Mouse (Mus musculus) skeletal muscle tissue, adult 2 months (tissue): ENCODE data around the gene Cx3cr1.

Experiments
- DNase-seq: peaks from one replicate; pipeline ENCODE4 v3.0.0-alpha.2; 2012; ENCODE audit warnings: low read depth, low spot score

Gene Cx3cr1

DNA sequence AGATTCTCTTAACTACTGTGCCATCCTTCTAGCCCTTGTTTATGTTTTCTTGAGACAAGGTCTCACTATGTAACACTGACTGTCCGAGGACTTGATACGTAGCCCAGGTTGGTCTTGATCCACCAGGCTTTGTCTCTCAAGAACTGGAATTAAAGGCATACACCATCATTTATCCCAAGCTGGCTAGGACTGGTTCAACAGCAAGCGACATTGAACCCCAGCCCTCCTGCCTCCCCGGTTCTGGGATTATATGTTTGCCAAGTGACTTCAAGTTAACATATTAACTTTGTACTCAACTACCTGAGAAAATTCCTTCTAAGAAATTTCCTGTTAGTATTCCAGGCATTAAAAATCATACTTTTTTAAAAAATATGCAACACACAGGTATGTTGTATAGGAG lies 94.4 kb downstream of the Cx3cr1 start:
- no peak for DNase-seq

DNA sequence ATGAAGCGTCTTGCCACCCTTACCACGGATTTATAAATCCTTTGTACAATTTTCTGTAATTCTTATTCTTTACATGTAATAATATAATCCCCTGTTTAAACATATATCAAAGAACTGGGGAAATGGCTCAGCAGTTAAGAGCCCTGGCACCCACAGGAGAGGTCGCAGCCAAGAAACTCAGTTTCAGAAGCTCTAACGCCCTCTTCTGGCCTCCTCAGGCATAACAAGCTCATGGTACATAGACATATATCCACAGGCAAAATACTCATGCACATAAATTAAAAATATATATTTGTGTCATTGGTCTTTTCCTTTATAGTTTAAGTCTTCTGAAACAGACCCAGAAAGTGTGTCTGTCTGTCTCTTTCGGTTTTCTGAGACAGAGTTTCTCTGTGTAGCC lies 95.1 kb downstream of the Cx3cr1 start:
- DNase-seq: no peak

DNA sequence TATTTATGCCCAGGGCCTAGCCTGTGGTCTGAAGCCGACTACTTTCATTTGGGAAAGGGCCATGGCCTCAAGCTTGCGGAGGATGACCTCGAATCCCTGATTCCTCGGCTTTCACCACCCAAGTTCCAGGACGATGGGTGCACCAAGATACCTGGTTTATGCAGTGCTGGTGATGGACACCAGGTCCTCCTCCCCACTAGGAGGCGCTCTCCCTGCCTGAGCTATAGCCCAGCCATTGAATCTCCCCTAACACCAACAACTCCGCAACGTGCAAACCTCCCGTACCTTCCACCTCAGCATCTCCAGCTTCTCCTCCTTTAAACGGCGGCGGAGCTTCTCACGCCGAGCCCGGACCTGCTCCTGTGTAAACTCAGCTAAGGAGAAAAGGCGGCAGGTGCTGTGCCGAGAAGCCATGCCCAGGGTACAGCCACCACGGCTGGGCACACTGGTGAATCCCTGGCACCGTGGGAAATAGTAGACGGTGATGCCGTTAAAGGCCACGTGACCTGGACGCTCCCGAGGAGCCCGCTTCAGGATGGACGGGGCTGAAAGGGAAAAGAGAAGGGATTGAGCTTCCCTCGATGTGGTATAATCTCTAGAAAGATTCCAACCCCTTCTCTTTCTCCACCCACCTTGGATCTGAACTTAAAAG lies 95.7 kb downstream of the Cx3cr1 start:
- no peak for DNase-seq

DNA sequence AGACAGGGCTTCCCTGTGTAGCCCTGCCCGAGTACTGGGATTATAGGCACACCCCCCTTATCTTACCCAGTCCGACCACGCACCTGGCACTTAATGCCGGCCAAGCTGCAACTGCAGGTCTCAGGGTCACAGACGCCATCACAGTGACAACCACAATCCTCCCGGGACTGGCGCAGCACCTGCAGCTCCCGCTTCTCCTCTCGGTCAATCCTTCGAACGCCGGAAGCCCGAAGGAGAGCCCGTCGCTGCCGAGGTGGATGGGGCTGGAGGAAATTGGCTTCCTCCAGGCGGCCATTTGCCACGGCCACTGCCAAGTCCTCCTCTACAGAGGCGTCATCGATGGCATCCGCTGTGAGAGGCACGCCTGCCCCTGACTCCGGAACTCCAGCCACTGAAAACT lies 96.4 kb downstream of the Cx3cr1 start:
- DNase-seq: no peak

DNA sequence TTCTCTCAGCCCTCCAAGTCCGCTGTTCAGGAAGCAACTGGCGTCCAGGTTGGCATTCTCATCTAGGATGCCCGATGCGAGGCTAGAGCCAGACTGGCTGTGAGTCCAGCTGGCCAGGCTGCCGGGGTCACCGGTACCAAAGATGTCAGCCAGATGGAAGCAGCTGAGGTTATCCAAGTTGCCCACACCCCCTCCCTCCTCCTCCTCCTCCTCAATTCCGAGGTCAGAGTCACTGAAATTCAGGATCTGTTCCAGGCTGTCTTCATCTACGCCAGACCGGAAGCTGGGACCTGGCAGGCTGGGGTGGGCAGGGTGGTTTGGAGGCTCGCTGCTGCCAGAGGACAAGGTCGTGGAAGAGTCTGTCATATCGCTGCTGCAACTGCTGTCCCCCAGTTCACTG lies 97.1 kb downstream of the Cx3cr1 start:
- DNase-seq: peak; percentile 54

DNA sequence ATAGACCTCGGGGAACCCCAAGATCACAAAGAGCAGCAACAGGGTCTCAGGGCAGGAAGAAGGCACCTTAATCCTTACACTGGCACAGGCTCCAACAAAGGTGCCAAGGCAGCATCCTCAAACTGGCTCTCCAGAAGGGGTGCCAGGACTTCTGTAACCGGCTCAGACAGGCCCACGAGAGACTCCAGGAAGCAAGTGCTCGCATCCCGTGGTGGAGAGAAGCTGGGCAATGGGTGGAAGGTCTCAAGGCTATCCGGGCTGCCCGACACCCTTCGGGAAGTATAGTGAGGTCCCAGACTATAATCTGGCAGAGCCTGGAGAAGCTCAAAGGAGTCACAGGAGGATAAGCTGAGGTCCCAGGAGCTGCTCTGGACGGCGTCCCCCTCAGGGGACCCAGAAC lies 97.5 kb downstream of the Cx3cr1 start:
- no peak for DNase-seq

DNA sequence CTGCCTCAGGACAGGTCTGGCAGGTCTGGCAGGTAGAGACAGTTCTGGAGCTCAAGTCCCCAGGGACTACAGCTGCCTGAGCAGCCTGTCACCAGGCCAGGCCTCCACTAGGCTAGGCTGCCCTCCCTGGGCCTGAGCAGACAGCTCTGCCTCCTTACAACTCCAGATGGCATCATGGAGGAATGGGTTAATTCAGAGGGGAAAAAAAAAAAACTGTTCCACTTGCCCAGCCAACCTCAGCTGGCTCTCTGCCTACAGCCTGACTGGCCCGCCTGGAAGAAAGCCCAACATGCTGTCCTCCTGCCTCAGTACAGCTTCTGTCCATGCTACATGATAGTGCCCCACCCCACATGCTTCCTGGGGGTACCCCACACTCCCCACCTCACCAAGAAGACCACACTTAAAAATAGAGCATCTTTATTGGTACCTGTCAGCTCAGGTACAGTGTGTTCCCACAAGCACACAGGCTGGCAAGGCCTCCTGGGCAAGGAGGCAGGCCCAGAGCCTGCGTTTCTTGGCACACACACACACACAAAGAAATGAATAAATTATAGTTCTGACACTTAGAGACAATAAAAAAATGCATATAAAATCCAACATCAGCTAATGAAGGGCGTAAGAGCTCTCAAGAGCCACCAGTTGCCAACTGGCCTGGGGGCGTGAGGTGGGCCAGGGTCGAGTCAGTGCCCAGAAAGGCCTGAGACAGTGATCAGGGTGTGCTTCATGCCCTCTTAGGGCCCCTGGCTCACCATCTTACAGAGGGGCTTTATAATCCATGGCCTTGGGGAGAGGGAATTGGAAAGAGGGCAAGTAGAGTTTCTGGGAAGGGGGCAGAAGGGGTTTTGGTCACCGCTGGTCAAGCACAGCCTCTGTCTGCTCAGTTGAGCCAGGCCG lies 98.7 kb downstream of the Cx3cr1 start:
- DNase-seq: no peak

DNA sequence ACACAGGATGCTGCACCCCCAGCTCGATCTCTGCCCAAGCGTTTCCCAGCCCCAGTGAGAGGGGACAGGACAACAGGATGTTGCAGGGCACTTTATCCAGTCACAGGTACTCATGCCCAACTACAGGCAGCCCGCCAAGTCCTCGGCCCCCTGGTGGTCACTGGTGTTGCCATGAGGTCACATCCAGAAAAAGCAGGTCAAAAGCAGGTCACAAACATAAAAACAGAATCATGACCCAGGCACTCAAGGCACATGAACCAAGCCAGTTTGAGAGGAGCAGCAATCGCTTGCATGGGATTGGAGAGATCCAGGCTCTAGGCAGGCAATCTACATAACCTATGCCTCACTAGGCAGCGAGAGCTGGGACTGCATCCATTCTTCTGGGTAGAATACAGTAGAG lies 99.5 kb downstream of the Cx3cr1 start:
- DNase-seq: no peak

DNA sequence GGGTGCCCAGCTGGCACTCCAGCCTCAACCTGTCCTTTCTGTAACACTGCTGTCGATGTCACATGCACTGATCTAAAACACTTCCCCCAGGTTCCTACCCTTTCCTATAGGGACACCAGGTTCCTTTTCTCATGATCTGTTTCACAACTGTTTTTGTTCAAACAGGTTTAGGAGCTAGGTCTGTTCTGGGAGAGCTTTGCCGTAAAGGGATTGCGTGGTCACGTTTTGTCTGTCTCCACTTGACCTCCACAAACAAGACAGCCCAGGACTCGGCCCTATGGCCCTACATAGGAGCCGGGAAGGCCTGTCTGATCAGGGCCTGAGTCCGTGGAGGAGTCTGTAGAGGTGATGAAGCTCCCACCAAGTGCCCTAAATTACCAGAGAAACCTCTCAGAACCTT lies 99.9 kb downstream of the Cx3cr1 start:
- DNase-seq: no peak

DNA sequence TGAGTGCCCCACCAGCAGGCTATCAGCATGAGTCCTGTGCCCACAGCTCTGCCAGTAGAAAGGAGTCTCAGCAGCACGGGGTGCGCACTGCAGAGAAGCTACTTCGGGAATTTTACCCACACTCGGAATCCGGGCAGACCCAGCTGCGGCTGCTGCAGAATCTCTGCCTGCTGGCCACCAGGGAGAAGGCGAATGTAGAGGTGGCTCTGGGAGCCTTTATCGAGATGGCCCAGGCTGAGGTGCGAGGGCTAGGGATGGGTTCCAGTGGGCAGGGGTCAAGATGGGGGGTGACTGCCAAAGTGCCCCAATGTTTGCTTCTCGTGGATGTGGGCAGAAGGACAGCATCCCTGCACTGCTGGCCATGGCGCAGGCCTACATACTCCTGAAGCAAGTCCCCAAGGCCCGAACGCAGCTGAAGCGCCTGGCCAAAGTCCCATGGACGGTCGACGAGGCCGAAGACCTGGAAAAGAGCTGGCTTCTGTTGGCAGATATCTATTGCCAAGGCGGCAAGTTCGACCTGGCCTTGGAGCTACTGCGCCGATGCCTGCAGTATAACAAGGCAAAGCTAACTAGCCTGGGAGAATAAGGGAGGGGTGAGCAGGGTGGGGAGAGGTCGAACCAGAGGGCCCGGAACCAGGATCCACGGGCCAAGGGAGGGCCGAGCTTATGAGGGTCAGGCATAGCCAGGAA lies 103.3 kb downstream of the Cx3cr1 start:
- DNase-seq: no peak

DNA sequence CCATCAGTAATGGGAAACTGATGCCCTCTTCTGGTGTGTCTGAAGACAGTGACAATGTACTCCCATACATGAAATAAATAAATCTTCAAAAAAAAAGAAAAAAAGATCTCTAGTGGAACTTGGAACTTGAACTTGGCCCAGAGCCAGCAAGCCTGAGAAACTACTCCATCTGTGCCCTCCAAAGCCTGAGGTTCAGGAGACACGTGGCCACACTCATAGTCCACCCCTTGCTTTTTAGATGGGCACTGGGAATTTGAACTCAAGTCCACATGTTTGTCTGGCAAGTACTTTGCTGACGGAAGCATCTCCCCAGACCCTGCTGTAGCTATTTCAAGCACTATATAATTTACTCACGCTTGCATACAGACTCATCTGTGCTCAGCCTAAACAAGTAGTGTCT lies 104.5 kb downstream of the Cx3cr1 start:
- no peak for DNase-seq

DNA sequence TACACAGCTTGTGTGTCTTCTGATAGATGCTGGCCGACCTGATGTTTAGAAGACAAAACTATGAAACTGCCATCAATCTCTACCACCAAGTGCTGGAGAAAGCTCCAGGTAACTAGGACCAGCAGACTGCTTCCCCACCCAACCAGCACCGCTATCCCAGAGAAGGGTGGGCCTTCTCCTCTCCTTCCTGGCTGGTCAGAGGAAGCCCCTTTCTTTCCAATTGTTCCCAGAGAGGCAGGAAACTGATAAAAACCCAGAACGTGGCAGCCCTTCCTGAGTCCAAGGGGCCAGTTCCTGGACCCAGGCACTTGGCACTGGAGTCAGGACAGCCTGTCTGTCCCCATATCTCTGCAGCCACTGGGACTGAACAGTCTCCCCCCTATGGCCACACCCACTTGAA lies 105.5 kb downstream of the Cx3cr1 start:
- DNase-seq: no peak

DNA sequence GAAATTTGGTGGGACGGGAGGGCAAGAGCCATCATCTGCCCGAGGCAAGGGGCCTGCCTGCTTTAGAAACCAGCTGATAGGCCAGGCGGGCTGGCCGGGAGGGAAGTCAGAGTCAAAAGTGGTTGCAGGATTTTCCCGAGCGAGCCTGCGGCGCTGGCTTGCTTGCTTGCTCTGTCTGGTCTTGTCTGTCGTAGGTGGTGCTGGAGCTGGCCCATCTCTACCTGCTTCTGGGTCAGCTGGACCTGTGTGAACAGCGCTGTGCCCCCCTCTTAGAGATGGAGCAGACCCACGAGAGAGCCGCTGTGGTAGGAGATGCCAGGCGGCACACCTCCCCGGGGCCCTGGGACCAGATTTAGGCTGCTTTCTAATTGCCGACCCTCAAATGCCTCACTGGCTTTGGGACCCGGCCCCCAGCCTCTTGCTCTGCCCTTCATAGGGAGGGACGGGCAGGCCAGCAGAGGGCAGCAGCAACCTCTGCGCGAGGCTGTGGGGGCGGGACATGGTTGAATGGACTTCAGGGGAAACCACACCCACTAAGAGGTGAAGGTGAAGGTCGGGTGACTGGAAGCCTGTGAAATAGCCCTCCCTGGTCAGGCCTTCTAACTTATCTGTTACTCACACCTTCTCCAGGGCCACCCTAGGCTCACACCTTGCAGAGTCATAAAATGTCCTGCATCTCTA lies 106.6 kb downstream of the Cx3cr1 start:
- peak; percentile 47 for DNase-seq

DNA sequence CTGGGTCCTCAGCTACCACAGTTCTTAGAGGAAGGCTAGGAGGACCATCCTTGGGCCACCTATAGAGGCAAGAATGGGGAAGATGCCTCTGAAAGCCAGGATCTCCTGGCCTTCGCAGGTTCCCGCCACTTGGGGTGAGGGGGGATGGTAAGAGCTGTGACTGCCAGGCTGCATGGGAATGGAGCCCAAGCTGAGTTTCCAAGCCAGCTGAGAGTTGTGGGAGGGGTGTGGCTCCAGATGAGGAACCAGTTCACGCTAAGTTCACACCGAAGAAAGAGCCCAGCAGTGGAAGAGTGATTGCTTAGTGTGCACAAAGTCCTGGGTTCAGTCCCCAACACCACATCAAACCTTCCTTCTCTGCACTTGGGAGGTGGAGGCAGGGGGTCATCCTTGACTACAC lies 107.5 kb downstream of the Cx3cr1 start:
- no peak for DNase-seq

DNA sequence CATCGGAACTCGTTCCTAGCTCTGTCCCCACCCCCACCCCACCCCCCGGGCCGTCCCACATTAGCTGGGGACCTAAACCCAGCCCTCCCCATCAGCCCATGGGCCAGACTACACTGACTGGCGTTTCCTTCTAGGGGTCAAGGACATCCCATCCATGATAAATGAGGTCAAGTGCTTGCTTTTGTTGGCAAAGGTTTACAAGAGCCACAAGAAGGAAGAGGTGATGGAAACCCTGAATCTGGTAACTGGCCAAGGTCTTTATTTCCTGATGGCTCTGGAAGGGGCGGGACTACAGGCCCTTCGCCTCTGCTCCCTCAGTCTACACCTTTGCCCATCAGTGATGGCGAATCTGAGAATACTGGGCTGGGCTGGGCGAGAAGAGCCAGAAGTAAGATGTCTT lies 110.8 kb downstream of the Cx3cr1 start:
- DNase-seq: no peak

DNA sequence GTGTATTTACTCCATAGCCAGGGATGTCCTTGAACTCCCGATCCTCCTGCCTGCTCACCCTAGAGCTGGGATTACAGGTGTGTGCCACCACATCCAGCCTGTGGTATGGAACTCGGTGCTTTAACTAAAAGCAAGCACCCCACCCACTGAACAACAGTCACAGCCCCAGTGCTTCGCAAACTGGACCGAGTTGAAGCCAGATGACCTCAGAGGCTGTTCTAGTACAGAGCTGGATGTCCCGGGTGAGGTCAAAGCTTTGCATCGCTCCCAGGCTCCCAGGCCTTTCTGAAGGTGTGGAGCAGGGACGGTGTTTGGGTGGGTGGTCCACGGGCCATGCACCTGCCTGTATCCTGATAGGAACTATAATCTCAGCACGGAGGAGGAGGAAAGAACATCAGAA lies 118.3 kb downstream of the Cx3cr1 start:
- no peak for DNase-seq

DNA sequence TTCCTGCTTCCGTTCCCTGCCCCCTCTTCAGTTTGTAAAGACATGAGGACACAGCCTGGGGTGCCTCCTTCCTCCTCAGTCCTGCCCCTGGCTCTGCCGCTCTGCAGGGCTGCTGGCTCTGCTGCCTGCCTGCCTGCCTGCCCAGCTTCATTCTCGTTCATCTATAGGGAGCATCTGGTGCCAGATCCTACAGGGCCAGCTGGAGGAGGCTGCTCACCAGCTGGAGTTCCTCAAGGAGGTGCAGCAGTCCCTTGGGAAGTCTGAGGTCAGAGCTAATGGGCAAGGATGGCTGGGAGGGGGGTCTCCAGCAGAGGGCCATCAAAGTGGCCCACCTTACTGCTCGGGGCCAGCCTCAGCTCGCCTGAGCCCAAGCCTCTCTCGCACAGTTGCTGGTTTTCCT lies 119.2 kb downstream of the Cx3cr1 start:
- no peak for DNase-seq

DNA sequence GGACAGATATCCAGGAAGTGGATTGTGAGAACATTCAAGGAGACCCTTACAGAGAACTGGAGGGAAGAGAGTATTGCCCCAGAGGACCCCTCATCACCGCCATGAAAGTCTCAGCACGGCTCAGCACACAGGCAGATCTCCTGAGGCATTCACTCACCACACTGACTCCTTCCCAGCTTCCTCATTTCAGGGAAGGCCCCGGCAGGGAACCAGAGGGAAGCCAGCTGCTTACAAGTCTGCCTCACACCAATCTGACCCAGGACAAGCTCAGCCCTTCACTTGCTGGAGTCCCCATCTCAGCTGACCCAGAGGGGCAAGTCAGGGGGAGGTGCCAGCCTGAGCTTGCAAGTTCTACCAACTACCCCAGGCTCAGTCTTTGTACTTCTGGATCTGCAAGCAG lies 120.9 kb downstream of the Cx3cr1 start:
- no peak for DNase-seq

DNA sequence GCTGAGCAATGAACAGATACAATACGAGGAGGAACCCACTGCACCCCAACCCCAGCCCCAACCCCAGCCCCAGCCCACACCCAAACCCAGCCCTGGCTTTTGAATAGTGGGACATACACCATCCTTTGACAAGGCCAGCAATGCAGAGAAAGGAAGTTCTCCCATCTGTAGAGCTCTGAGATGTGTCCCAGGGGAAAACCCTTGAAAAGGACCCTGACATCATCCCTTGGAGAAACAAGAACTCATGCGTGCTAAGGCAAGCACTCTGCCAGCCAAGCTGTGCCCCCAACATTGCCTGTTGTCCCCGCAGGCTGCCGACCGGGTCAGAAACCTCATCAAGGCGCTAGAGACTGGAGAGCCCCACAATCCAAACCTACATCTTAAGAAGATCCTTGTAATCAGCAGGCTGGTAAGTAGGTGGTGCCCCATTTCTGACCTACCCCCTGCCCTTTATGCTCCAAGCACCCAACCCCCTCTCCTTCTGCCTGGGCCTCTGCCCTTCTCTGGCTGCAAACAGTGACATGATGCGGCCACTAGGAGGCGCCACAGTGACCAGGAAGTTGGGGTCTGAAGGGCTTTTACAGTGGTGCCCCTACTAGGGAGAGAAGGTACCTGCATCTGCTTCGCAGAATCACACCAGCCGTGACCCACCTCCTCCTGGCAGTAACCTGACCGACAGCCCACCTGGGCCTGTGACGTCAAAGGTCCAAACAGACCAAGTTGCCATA lies 124.3 kb downstream of the Cx3cr1 start:
- no peak for DNase-seq

DNA sequence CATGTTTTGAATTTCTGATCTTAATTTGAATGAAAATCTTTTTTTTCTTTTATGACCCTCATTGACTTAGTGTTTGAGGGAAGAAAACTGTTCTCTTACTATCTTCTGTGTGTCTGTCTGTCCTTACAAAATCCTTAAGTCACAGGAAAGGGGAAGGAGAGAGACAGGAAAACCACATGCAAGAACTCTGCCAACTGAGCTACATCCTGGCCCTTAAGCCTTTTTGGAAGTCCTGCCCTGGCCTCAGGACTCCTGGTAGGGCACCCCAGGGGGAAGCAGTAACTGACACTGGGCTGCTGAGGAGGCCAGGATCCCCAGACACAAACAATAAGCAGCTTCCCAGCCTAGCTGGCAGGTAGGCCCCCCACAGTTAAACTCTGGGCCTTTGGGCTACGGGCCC lies 126.4 kb downstream of the Cx3cr1 start:
- DNase-seq: no peak

DNA sequence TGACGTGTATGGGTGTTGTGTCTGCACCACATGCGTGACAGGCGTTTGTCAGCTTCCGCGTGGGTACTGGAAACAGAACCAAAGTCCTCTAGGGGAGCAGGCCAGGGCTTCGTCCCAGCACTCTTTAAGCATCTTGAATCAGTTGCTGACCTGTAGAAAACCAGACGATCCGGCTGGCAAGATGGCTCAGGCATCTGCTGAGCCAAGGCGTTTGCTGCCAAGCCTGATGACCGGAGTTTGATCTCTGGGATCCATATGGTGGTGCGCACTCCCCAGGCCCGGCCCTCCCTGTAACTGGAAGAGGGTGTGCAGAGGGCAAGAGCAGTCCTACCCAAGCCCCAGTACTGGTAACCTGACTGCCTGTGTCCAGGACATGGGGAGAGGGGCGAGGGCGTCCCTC lies 127.8 kb downstream of the Cx3cr1 start:
- no peak for DNase-seq

DNA sequence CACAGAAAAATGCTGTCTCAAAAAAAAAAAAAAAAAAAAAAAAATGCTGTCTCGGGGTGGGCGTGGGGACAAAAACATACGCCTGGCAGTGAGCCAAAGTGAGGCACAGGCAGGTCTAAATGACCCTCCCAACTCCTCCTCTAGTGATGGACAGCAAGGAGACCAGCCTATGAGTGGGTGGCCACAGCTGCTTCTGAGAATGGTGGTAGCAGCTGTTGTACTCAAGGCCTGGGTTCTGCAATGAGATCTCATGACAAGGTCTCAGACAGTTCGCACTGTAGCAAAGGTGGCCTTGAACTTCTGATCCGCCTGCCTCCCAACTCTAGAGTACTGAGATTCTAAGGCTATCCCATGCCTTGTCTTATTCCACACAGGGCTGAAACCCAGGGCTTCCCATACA lies 128.3 kb downstream of the Cx3cr1 start:
- no peak for DNase-seq
